Mouse (Mus musculus): Measurements from ENCODE around the gene Fam229b. TPM values are rescaled to one million over a fixed set of nuclear protein-coding genes. Genes with fewer than 3 reads are reported as not detected.

The Fam229b gene
- polyA plus RNA-seq, 1 experiment from 2014 or later, result 10.8 TPM

Other genes with a start within 250 kb of the Fam229b start
- 144 and 158 TPM in 2 replicates for gene Lama4, start 168.4 kb downstream of the Fam229b start, polyA plus RNA-seq (2016; fragmentation: Nextera tagmentation; extraction: Ambion mirVana)
- 11.0 and 13.5 TPM in 2 replicates for gene Tube1, start 62 bp upstream of the Fam229b start, polyA plus RNA-seq (2016; fragmentation: Nextera tagmentation; extraction: Ambion mirVana)
- not detected in 2 replicates for gene Ccn6, start 29.9 kb upstream of the Fam229b start, polyA plus RNA-seq (2016; fragmentation: Nextera tagmentation; extraction: Ambion mirVana)
- gene Fyn, start 234.9 kb upstream of the Fam229b start, polyA plus RNA-seq (2016; fragmentation: Nextera tagmentation; extraction: Ambion mirVana), result 18.0 and 18.7 TPM in 2 replicates

Data from heart, embryonic 12.5 days (tissue).